Mouse (Mus musculus) midbrain, embryonic 14.5 days (tissue): Measurements from ENCODE around the gene Zfp366. TPM values are rescaled to one million over a fixed set of nuclear protein-coding genes. Genes with fewer than 3 reads are reported as not detected.

ENCODE experiments used
- ATAC-seq: fragments of 200-750 bp; cut with Nextera tagmentation; 2 replicates; pipeline ENCODE4 v1.8.0; 2017; ENCODE audit warnings: moderate number of reproducible peaks, moderate library complexity; ENCODE audit not compliant: low FRiP score, low TSS enrichment
- DNase-seq: peaks from one replicate; pipeline ENCODE4 v3.0.0-alpha.2; 2015
- H3K27ac ChIP-seq: fragments of 300-500 bp; sonication (generic); replicated peaks from 2 replicates; pipeline ENCODE4 v1.5.1; 2014; ENCODE audit warnings: mild to moderate bottlenecking, low read depth, low read length, moderate library complexity
- H3K27me3 ChIP-seq: fragments of 300-500 bp; sonication (generic); 2 replicates; pipeline ENCODE4 v1.6.1; 2014; ENCODE audit warnings: low read length, control low read depth, mixed read lengths; ENCODE audit not compliant: control insufficient read depth, insufficient read depth
- H3K36me3 ChIP-seq: fragments of 300-500 bp; sonication (generic); 2 replicates; pipeline ENCODE4 v1.6.1; 2014; ENCODE audit warnings: low read length, control low read depth; ENCODE audit not compliant: control insufficient read depth, insufficient read depth
- H3K4me1 ChIP-seq: fragments of 300-500 bp; sonication (generic); 2 replicates; pipeline ENCODE4 v1.6.1; 2014; ENCODE audit warnings: mild to moderate bottlenecking, antibody characterized with exemption, low read length, control low read depth; ENCODE audit not compliant: control insufficient read depth, insufficient read depth
- H3K4me2 ChIP-seq: fragments of 300-500 bp; sonication (generic); 2 replicates; pipeline ENCODE4 v1.6.1; 2014; ENCODE audit warnings: mild to moderate bottlenecking, low read length, moderate library complexity
- H3K4me3 ChIP-seq: fragments of 300-500 bp; sonication (generic); replicated peaks from 2 replicates; pipeline ENCODE4 v1.5.1; 2014; ENCODE audit warnings: low read depth, low read length
- H3K9ac ChIP-seq: fragments of 300-500 bp; sonication (generic); replicated peaks from 2 replicates; pipeline ENCODE4 v1.6.1; 2014; ENCODE audit warnings: mild to moderate bottlenecking, low read length, moderate library complexity
- H3K9me3 ChIP-seq: fragments of 300-500 bp; sonication (generic); 2 replicates; pipeline ENCODE4 v1.6.1; 2016; ENCODE audit warnings: low read length, control low read depth, mixed read lengths; ENCODE audit not compliant: control insufficient read depth
- WGBS: fragments of 180-500 bp; shearing (Covaris S2); extraction: QIAGEN DNeasy Blood & Tissue Kit; methylation state at CpG from one replicate; pipeline ENCODE4 v1.1.7; 2014; 5-methylcytosine and 5-hydroxymethylcytosine counted together
- polyA plus RNA-seq: library from polyadenylated mRNA; unstranded; fragments of >200 nt; fragmentation: Nextera tagmentation; extraction: Ambion mirVana; gene quantifications from 2 replicates; pipeline ENCODE4 v1.2.1, GENCODE M21; 2014

Zfp366 gene
- polyA plus RNA-seq, 1 experiment from 2014 or later = 0.79 TPM

DNA sequence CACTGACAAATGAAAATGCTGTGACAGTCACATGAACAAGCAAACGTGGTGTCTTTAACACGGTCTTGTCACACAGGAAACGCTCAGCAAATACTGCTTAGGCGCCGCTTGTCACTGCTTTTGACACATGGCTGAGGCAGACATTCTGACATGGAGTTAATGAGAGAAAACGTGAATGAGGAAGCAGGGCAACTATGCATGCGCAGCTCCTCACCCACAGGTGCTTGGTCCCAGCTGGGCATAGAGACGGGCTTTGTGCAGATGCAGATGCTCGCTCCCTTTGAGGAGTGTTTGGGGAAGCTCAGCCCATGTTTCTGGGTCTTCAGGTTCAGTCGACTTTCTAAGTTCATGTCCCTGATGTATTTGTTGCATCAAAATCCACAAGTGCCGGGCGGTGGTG is 11.7 kb downstream of the Zfp366 start:
- H3K27me3 ChIP-seq = no peaks in the 10 kb centered on the region
- H3K9ac ChIP-seq = no peak overlapping the region
- no peaks in the 10 kb centered on the region for H3K9me3 ChIP-seq
- ATAC-seq = no peak
- no peaks in the 10 kb centered on the region for H3K36me3 ChIP-seq
- no peaks in the 10 kb centered on the region for H3K4me1 ChIP-seq
- WGBS = 84% methylated on average over 12 of the region's 12 CpGs
- no peak overlapping the region for H3K4me2 ChIP-seq
- no peak overlapping the region for H3K4me3 ChIP-seq
- DNase-seq = no peak
- no peak overlapping the region for H3K27ac ChIP-seq

DNA sequence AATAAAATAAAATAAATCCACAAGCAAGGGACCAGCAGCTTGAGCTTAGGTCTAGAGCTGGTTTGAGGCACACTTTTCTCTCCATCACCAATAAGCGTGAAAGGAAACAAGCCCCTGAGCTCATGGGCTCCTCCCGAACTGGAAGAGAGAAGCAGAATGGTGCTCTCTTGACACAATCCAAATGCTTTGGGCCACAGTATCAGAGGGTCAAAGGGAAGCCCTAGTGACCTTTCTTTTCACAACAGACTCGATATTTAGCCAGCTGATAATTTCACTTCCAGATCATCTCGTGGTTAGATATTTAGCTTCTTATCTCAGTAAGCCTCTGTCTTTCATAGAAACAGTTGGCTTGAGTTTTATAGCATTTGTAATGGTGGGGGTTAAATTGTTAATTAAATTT is 12.2 kb downstream of the Zfp366 start:
- no peak for DNase-seq
- H3K9me3 ChIP-seq = no peaks in the 10 kb centered on the region
- H3K27me3 ChIP-seq = no peaks in the 10 kb centered on the region
- no peak for ATAC-seq
- H3K4me3 ChIP-seq = no peak overlapping the region
- H3K4me1 ChIP-seq = no peaks in the 10 kb centered on the region
- WGBS = 75% methylated on average over 4 of the region's 4 CpGs
- H3K27ac ChIP-seq = no peak overlapping the region
- no peaks in the 10 kb centered on the region for H3K36me3 ChIP-seq
- H3K9ac ChIP-seq = no peak overlapping the region
- no peak overlapping the region for H3K4me2 ChIP-seq

DNA sequence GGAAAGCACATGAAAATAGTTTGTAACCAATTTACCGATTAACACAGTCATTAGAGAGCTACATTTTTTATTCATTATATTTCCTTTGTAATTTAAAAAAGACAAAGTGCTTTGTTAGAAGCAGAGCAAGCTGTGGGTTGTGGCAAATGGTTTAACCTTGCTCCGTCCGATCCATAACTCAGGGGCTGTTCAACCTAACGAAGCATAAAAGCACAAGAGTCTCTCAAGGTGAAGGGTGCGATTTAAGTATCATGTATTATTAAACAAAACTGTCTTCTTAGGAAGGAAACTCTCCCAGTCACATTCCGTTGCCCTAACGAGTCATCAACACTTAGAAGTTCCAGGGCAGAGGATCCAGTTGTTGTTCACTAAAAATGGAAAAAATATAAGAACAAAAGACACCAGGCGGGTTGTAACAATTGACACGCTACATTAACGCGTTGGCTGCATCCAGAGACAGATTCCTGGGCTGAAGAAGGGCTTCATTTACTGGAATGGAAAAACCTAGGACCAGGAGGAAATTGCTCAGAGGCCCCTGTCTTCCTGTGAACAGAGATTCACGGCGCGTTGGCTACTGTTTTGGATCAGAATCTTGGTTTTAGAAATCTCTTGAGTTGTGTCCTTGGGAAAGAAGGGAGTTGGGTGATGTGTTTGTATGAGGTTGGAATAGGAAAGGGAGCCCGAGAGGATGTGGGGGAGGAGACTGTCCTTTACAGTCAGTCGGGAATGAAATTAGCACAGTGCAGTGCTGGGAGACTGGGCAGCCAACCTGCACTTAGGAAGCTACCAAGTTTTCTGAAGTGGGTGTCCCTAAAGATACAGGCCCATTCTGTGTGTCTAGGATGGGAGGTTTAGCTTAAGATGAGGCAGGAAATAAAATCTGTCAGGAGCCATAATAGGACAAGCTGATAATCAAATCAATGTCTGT is 17.3 kb downstream of the Zfp366 start:
- H3K4me2 ChIP-seq = no peak overlapping the region
- no peaks in the 10 kb centered on the region for H3K36me3 ChIP-seq
- DNase-seq = no peak
- H3K27me3 ChIP-seq = no peaks in the 10 kb centered on the region
- H3K27ac ChIP-seq = no peak overlapping the region
- no peaks in the 10 kb centered on the region for H3K9me3 ChIP-seq
- H3K4me1 ChIP-seq = no peaks in the 10 kb centered on the region
- ATAC-seq = no peak
- no peak overlapping the region for H3K9ac ChIP-seq
- 74% methylated on average over 16 of the region's 16 CpGs for WGBS
- no peak overlapping the region for H3K4me3 ChIP-seq

DNA sequence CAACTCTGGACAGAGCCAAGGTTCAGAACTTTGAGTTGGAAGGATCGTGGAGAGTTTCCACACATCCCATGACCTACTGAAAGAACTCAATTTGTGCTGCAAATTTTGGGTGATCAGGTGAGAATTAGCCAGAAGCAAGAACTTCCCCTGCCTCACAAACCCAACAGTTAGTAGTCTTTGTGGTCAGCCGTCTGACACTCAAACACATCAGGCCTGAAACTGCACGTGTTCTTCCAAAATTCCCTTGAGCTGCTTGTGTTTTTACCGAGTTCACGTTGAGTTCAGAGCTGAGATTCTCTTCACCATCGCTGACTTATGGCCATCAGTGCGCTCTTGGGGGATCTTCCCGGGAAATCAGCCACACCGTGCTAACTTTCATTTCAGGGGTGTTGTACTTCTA is 22.6 kb downstream of the Zfp366 start:
- DNase-seq (no peak), ATAC-seq (no peak)
- H3K36me3 ChIP-seq = no peaks in the 10 kb centered on the region
- H3K4me2 ChIP-seq = no peak overlapping the region
- WGBS = 95% methylated on average over 9 of the region's 9 CpGs
- no peaks in the 10 kb centered on the region for H3K4me1 ChIP-seq
- H3K9me3 ChIP-seq = no peaks in the 10 kb centered on the region
- H3K4me3 ChIP-seq = no peak overlapping the region
- H3K27ac ChIP-seq = no peak overlapping the region
- H3K9ac ChIP-seq = no peak overlapping the region
- no peaks in the 10 kb centered on the region for H3K27me3 ChIP-seq

DNA sequence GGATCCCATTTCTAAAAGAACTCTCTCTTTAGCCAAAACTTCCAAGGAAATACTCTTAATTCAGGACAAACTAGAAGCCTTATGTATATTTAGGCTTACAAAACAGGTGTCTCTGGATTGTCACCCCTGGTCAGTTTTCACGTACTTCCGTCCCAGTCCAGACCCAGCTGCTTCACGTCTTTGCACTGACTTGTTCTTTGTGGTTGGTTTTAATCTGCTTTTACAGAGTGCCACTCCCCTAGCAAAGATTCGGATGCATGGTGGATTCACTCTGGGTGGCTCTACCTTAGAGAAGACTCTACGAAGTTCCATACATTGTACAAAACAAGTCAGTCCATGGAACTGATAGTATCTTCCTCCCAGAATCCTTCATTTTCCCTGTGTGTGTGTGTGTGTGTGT is 25.2 kb downstream of the Zfp366 start:
- no peak for DNase-seq
- H3K4me3 ChIP-seq = no peak overlapping the region
- no peaks in the 10 kb centered on the region for H3K36me3 ChIP-seq
- no peak for ATAC-seq
- no peak overlapping the region for H3K9ac ChIP-seq
- no peaks in the 10 kb centered on the region for H3K9me3 ChIP-seq
- H3K4me1 ChIP-seq = no peaks in the 10 kb centered on the region
- no peak overlapping the region for H3K27ac ChIP-seq
- 77% methylated on average over 5 of the region's 5 CpGs for WGBS
- H3K27me3 ChIP-seq = no peaks in the 10 kb centered on the region
- H3K4me2 ChIP-seq = no peak overlapping the region

DNA sequence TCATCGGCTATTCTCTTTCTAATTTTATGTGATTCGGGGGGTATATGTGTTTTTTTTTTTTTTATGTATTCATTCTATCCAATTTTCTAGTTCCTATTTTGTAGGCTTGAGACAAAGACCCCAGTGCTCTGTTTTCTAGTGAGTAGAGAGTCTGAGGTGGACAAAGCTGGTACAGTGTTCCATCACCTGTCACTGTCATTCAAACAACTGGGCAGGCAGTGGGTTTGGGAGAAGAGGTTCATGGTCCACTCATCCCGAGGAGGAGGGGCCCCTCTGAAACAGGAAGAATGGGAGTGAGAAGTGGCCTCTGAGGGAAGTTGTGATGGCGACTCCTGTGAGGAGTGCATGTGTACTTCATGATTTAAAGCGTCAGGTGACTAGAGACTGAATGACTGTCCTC is 26.2 kb downstream of the Zfp366 start:
- ATAC-seq = no peak
- 83% methylated on average over 5 of the region's 5 CpGs for WGBS

DNA sequence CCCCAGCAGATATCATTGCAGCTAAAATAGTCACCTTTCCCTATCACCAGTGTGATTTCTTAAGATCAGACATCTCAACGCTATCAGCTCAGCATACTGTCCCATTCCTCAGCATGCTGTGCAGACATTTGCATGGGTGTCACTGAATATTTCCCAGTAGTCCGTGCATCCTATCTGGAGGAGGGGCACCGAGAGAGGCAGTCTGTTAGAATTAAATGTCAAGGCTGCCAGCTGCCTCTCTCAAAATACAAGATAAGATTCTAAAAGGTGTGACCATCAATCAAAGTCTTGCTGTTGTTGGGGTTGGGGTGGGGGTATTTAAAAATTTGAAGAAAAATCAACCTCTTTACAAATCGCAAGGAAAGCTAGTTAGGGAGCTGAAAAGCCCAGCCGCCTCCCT is 28.4 kb downstream of the Zfp366 start:
- no peak for DNase-seq
- Histone ChIP-seq H3K36me3 (no peaks in the 10 kb centered on the region), H3K9me3 (no peaks in the 10 kb centered on the region), H3K4me1 (no peaks in the 10 kb centered on the region), H3K4me2 (no peak overlapping the region), H3K9ac (no peak overlapping the region), H3K4me3 (no peak overlapping the region), H3K27ac (no peak overlapping the region), H3K27me3 (no peaks in the 10 kb centered on the region)
- 67% methylated on average over 5 of the region's 5 CpGs for WGBS
- no peak for ATAC-seq

More for the DNA sequence above, 26.2 kb downstream of the Zfp366 start:
- no peak overlapping the region for H3K4me3 ChIP-seq
- no peaks in the 10 kb centered on the region for H3K27me3 ChIP-seq
- DNase-seq = no peak
- no peaks in the 10 kb centered on the region for H3K36me3 ChIP-seq
- H3K9ac ChIP-seq = no peak overlapping the region
- no peaks in the 10 kb centered on the region for H3K4me1 ChIP-seq
- no peaks in the 10 kb centered on the region for H3K9me3 ChIP-seq
- no peak overlapping the region for H3K27ac ChIP-seq
- no peak overlapping the region for H3K4me2 ChIP-seq

DNA sequence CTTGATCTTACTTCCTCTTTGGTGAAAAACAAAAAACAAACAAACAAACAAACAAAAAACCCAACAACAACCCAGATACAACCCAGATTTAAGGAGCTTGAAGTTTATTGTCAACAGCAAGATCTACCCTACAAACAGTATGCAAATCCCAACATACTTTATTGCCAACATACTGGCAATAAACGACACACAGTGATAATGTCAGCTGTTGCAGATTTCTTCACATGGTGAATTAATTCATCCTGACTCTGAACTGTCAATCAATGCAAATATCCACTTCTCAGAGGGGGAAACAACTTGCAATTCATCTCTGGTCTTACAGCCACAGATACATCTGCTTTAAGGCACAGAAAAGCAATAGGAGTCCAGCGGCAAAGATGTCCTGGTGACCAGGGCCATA is 31.4 kb downstream of the Zfp366 start:
- no peak for DNase-seq
- no peak overlapping the region for H3K9ac ChIP-seq
- H3K9me3 ChIP-seq = no peaks in the 10 kb centered on the region
- H3K27me3 ChIP-seq = no peaks in the 10 kb centered on the region
- no peak for ATAC-seq
- no peaks in the 10 kb centered on the region for H3K4me1 ChIP-seq
- no peak overlapping the region for H3K27ac ChIP-seq
- 60% methylated on average over 2 of the region's 2 CpGs for WGBS
- no peak overlapping the region for H3K4me2 ChIP-seq
- no peaks in the 10 kb centered on the region for H3K36me3 ChIP-seq
- H3K4me3 ChIP-seq = no peak overlapping the region

DNA sequence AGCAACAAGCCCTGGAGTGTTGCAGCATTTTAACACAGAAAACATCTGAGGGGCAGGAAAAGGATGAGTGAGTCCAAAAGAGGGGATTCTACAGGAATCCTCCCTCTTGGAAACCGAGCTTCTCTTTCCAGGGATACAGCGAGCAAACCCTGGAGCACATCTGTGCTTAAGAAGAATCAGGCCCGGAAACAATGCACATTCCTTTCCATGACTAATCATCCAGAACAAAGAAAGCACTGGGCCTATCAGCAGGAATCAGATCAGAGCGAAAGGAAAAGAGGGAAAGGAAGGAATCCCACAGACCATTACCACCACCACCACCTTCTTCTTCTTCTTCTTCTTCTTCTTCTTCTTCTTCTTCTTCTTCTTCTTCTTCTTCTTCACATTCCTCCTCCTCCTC is 33.4 kb downstream of the Zfp366 start:
- DNase-seq = peak; percentile 19
- no peaks in the 10 kb centered on the region for H3K4me1 ChIP-seq

More for the DNA sequence above, 33.4 kb downstream of the Zfp366 start:
- no peak overlapping the region for H3K9ac ChIP-seq
- H3K36me3 ChIP-seq = no peaks in the 10 kb centered on the region
- H3K27me3 ChIP-seq = no peaks in the 10 kb centered on the region
- H3K27ac ChIP-seq = no peak overlapping the region
- 3% methylated on average over 4 of the region's 4 CpGs for WGBS
- H3K4me2 ChIP-seq = no peak overlapping the region
- no peaks in the 10 kb centered on the region for H3K9me3 ChIP-seq
- no peak for ATAC-seq
- H3K4me3 ChIP-seq = no peak overlapping the region
